Mouse (Mus musculus) C2C12 (cell line): Measurements from ENCODE around the gene Gtf3a. TPM values are rescaled to one million over a fixed set of nuclear protein-coding genes. Genes with fewer than 3 reads are reported as not detected.

Experiments used
- H3K27me3 ChIP-seq: one replicate; pipeline ENCODE4 v1.6.1; 2011; ENCODE audit not compliant: control insufficient read depth, insufficient read depth, insufficient read length
- H3K36me3 ChIP-seq: one replicate; pipeline ENCODE4 v1.6.1; 2011; ENCODE audit not compliant: control insufficient read depth, insufficient read depth
- H3K4me3 ChIP-seq: one replicate; pipeline ENCODE4 v1.5.1; 2011; ENCODE audit warnings: mild to moderate bottlenecking, control low read depth; ENCODE audit not compliant: poor library complexity, insufficient read depth, severe bottlenecking
- H3K79me2 ChIP-seq: one replicate; pipeline ENCODE4 v1.6.1; 2011; ENCODE audit not compliant: control insufficient read depth, insufficient read depth
- H3K79me3 ChIP-seq: one replicate; pipeline ENCODE4 v1.6.1; 2011; ENCODE audit warnings: low read depth, control low read depth
- H3ac ChIP-seq: one replicate; pipeline ENCODE3; 2011; ENCODE audit warnings: low read depth; ENCODE audit not compliant: control insufficient read depth, insufficient read length
- CEBPB ChIP-seq: IDR thresholded peaks from one replicate; pipeline ENCODE4 v1.6.1; 2011; ENCODE audit warnings: low read depth, mild to moderate bottlenecking, control low read depth, moderate library complexity
- CTCF ChIP-seq: IDR thresholded peaks from one replicate; pipeline ENCODE4 v1.5.1; 2011; ENCODE audit not compliant: control insufficient read depth, insufficient read depth, insufficient read length
- FOSL1 ChIP-seq: IDR thresholded peaks from one replicate; pipeline ENCODE4 v1.8.0; 2011; ENCODE audit warnings: mild to moderate bottlenecking, low read length; ENCODE audit not compliant: poor library complexity, insufficient read depth, severe bottlenecking
- MAX ChIP-seq: IDR thresholded peaks from one replicate; pipeline ENCODE4 v1.6.1; 2011; ENCODE audit warnings: mild to moderate bottlenecking, control low read depth
- MYOD1 ChIP-seq: IDR thresholded peaks from one replicate; pipeline ENCODE4 v1.6.1; 2011; ENCODE audit warnings: low read depth; ENCODE audit not compliant: control insufficient read depth, insufficient read length
- MYOG ChIP-seq: IDR thresholded peaks from one replicate; pipeline ENCODE4 v1.6.1; 2011; ENCODE audit not compliant: control insufficient read depth, insufficient read length; ENCODE audit errors: extremely low read depth
- USF1 ChIP-seq: IDR thresholded peaks from one replicate; pipeline ENCODE4 v1.6.1; 2011; ENCODE audit warnings: low read depth, mild to moderate bottlenecking, control low read depth, moderate library complexity
- polyA plus RNA-seq: library from polyadenylated mRNA; unstranded; fragments of >200 nt; fragmentation: generic; extraction: Trizol; gene quantifications from one replicate; pipeline ENCODE4 v1.2.1, GENCODE M21; 2012; ENCODE audit warnings: missing spikeins

The Gtf3a gene
- polyA plus RNA-seq, 1 experiment = 96.4 TPM

DNA sequence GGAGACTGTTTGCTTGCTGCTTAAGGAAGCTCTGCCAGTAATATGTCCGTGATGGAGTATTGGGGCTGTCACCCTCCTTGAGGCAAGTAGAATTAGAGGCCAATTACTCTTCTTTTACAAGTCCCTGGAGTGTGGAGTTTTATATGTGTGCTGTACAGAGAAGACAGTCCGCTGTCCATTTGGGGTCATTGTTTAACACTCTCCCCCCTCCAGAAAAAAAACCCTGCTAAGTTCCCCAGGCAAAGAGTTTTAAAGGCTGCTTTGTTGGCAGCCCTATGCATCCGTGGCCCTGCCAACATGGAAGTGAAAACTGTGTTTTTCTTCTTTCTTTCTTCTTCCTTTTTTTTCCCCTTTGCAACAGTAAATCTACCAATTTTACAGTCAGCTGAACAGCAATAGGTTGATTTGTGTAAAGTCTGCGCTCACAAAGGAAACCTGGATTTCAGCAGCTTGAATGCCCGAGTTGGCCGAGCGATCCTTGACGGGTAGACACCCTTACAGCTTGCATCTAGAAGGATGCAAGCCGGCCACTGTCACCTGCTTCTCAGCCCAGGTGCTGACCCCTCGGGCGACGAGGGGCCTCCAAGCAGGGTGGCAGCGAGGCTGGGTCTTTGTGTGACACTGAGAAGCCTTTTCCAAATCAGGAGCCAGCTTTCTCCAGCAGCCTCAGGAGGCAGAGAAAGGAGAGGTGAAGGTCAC, 20.4 kb downstream of the Gtf3a start:
- Histone ChIP-seq H3K36me3 (no peaks in the 10 kb centered on the region), H3K79me3 (no peaks in the 10 kb centered on the region), H3K27me3 (no peaks in the 10 kb centered on the region), H3K4me3 (no peak overlapping the region), H3K79me2 (no peaks in the 10 kb centered on the region), H3ac (no peak overlapping the region)
- TF ChIP-seq USF1 = no peak
- no peak for TF ChIP-seq CEBPB
- no peak for TF ChIP-seq MYOG
- no peak for TF ChIP-seq CTCF
- TF ChIP-seq MYOD1 = no peak
- TF ChIP-seq FOSL1 = no peak
- TF ChIP-seq MAX = no peak

DNA sequence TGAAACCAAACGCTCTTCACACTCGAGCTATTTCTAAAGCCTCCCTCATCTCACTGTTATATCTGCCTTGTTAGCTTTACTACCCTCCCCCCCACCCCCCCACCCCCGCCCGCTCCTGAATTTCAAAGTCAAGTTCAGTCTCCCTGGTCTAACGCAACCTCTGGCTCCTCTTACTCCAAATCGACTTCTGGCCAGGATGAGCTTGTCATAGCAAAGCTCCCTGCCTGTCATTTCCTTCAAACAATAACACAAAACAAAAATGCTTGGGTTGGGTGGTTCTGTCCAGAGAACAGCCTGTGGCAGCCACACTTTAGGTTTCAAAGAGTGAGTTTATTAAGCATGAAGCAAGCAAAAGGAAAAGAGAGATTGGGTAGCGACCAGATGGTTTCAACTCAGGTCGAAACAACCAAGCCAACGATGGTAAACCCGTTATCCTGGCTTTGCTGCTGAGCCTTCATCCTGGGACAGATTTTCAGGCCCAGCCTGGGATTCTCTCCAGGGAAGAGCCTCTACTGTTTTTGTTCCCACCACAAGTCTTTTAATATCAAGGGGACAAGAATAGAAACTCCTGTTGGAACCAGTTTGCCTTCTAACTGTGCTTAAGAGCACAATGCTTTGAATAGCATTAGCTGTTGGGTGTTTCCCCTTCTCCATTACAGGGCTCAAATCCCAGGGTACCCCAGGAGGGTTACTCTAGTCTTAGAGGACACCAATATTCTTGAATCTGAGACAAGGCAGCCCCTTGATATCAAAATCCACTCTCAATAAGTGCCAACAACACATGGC, 23.5 kb downstream of the Gtf3a start:
- Histone ChIP-seq H3K36me3 (no peaks in the 10 kb centered on the region), H3K27me3 (no peaks in the 10 kb centered on the region), H3K79me3 (no peaks in the 10 kb centered on the region), H3ac (no peak overlapping the region), H3K4me3 (no peak overlapping the region), H3K79me2 (no peaks in the 10 kb centered on the region)
- TF ChIP-seq CEBPB = no peak
- no peak for TF ChIP-seq MYOD1
- TF ChIP-seq MAX = no peak
- no peak for TF ChIP-seq MYOG
- TF ChIP-seq USF1 = no peak
- TF ChIP-seq CTCF = no peak
- TF ChIP-seq FOSL1 = no peak

DNA sequence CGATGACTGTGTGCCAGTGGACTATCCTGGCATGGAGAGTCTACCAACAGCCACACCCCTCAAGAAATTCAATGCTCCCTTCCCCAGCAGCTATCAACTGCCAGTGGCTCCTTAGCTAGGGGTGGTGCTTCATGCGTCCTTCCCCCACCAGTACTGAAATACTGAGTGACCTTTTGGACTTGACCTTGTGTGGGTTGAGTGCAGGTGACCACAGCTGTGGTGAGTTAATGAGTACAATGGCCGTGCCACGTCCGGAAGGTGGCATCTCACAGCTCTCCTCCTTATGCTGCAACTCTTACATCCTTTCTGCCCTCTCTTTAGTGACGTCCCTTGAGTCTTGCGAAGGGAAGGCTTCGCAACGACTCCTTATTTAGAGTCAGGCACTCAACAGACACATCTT, 24.9 kb downstream of the Gtf3a start:
- Histone ChIP-seq H3K36me3 (no peaks in the 10 kb centered on the region), H3K4me3 (no peak overlapping the region), H3K27me3 (no peaks in the 10 kb centered on the region), H3K79me3 (no peaks in the 10 kb centered on the region), H3ac (no peak overlapping the region), H3K79me2 (no peaks in the 10 kb centered on the region)
- TF ChIP-seq FOSL1 (no peak), USF1 (no peak), MYOG (no peak), MYOD1 (no peak), CTCF (no peak)

- H3K79me2 ChIP-seq = no peaks in the 10 kb centered on the region
- H3K36me3 ChIP-seq = no peaks in the 10 kb centered on the region
- TF ChIP-seq MYOG = no peak
- no peak for TF ChIP-seq MAX
- no peak for TF ChIP-seq MYOD1
- TF ChIP-seq FOSL1 = no peak
- no peak for TF ChIP-seq CTCF
- no peak for TF ChIP-seq CEBPB
- no peak for TF ChIP-seq USF1
- H3ac ChIP-seq = no peak overlapping the region
- no peak overlapping the region for H3K4me3 ChIP-seq
- H3K27me3 ChIP-seq = no peaks in the 10 kb centered on the region
- H3K79me3 ChIP-seq = no peaks in the 10 kb centered on the region
Measured at GRCm38 (mm10) chr5:146973858-146974780, 25.7 kb downstream of the Gtf3a start.

GRCm38 (mm10) chr5:146974781-146975123, 26.3 kb downstream of the Gtf3a start:
- no peaks in the 10 kb centered on the region for H3K79me2 ChIP-seq
- H3K4me3 ChIP-seq = no peak overlapping the region
- H3K27me3 ChIP-seq = no peaks in the 10 kb centered on the region
- no peaks in the 10 kb centered on the region for H3K79me3 ChIP-seq
- no peak for TF ChIP-seq MAX
- H3K36me3 ChIP-seq = no peaks in the 10 kb centered on the region
- no peak overlapping the region for H3ac ChIP-seq
